Comparison of ENCODE assay signal across 8 mouse cellular contexts in genomic region chr11:88193824-88194696, GRCm38 (mm10). TPM values are rescaled to one million over a fixed set of nuclear protein-coding genes. Genes with fewer than 3 reads are reported as not detected.
DNase-seq lines count a peak whose midpoint lies in the region; ATAC-seq lines count a peak whose summit lies in the region.

No protein-coding gene starts in this region.

- no peaks in the 10 kb centered on the region for H3K36me3 ChIP-seq in kidney, embryonic 16.5 days (ENCODE audit: insufficient read depth, low read length)

- ATAC-seq in kidney, embryonic 16.5 days (ENCODE audit: low FRiP score, low TSS enrichment), result no peak; the same call in 1 of the 2 replicates
- peak; percentile 64 for ATAC-seq in megakaryocyte, adult 5-6 weeks (ENCODE audit: poor library complexity, severe bottlenecking)

- H3K9me3 ChIP-seq in kidney, embryonic 16.5 days (ENCODE audit: low read length), result no peaks in the 10 kb centered on the region

- peak overlapping the region; percentile 51 for H3K4me2 ChIP-seq in kidney, embryonic 16.5 days (replicated peaks; ENCODE audit: low read depth, low read length)

- H3K27me3 ChIP-seq in kidney, embryonic 16.5 days (ENCODE audit: insufficient read depth, low read length), result peaks cover 40% of the 10 kb centered on the region

- H3K27ac ChIP-seq in kidney, embryonic 16.5 days (ENCODE audit: low read length), result no peak overlapping the region

- peak overlapping the region; percentile 41; the same call in 1 of the 2 replicates for H3K9ac ChIP-seq in kidney, embryonic 16.5 days (replicated peaks; ENCODE audit: low read length)

- peaks cover 25% of the 10 kb centered on the region for H3K4me1 ChIP-seq in kidney, embryonic 16.5 days (ENCODE audit: insufficient read depth, low read length)

- WGBS in kidney, embryonic 16.5 days, result 7% methylated on average over 29 of the region's 29 CpGs

- no peak for DNase-seq in kidney, adult 18-20 months
- peak; percentile 53 for DNase-seq in ZHBTc4 (ENCODE audit: low read depth, low spot score)
- DNase-seq in induced T-regulatory cell, adult 2 months (ENCODE audit: low read depth), result peak; percentile 86
- DNase-seq in cerebellum, adult 18-20 months, result no peak
- DNase-seq in right cerebral cortex, postnatal 25 days, result no peak
- DNase-seq in cerebellum, adult 9-11 months, result no peak

- H3K4me3 ChIP-seq in kidney, embryonic 16.5 days (ENCODE audit: low read length), result peak overlapping the region; percentile 34

RNA-seq across cellular contexts. Expression of gene Mrps23, which starts 10.1 kb away (rescaled TPM):
- polyA plus RNA-seq in kidney, embryonic 16.5 days (2015; fragmentation: Nextera tagmentation; extraction: Ambion mirVana), result 61.5 and 66.6 TPM in 2 replicates
- 59.0 and 62.2 TPM in 2 replicates for total RNA-seq in megakaryocyte, adult 5-6 weeks (2015)
- total RNA-seq in megakaryocyte, adult 5-6 weeks (2017), result 39.4 and 73.3 TPM in 2 replicates

Comparison
In these comparisons a context has a peak if more than half of its experiments do, and no peak if none do; other contexts are left out.
1. DNase-seq: peak in ZHBTc4 (single experiment) and induced T-regulatory cell, adult 2 months (single experiment); none in kidney, adult 18-20 months (single experiment), cerebellum, adult 18-20 months (0 of 2), right cerebral cortex, postnatal 25 days (single experiment) and cerebellum, adult 9-11 months (single experiment).